ENCODE assay signal across 8 mouse cellular contexts in the genomic region with DNA sequence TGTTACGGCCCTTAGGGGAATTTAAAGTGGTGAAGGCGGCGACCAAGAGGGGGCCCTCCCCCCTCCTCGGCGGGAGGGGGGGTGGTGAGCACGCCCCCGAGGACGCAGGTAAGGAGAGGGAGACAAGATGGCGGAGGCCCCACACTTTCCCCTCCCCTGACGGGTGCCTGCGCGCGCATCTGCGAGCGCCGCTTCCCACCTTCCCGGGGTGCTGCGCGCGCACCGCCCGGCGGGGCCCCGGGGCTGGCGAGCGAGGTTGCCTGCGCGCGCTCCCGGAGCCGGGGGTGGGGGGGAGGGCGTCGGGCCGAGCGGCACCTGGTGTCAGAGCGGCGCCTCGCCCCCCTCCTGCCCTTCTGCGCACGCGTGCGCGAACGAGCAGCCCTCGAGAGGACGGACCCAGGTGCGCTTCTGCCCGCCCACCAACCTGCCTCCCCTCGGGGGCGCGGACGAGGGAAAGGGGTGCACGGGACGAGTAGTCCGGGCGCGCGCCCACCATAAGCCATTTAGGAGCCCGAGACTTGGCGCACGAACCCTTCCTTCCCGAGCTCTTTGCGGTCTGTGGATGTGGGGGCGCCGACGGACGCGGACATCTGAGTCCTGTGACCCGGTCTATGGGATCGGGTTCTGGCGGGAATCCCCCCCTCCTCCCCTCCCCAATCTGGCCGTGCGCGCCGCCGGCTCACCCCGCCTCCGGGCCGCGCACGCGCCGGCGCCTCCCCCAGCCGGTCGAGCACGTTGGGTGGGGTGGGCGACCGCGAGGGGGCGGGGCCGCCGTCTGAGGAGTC. TPM values are rescaled to one million over a fixed set of nuclear protein-coding genes. Genes with fewer than 3 reads are reported as not detected.
DNase-seq lines count a peak whose midpoint lies in the region; ATAC-seq and TF ChIP-seq lines count a peak whose summit lies in the region.

No protein-coding gene starts in this region.

- no peak; the same call in 1 of the 2 replicates for TF ChIP-seq POLR2A in thymus, adult 2 months (IDR thresholded peaks at IDR 0.05; ENCODE audit: control insufficient read depth, extremely low read depth, insufficient read depth, low read length, poor library complexity)

- ATAC-seq in frontal cortex, adult (ENCODE audit: low TSS enrichment) = peak; percentile 67
- peak; percentile 89 for ATAC-seq in lung, embryonic 16.5 days (ENCODE audit: low read depth)

- peak; percentile 95 for DNase-seq in Muller cell, postnatal 12 days (ENCODE audit: inconsistent ontology term)
- DNase-seq in cerebellum, adult 9-10 months = peak; percentile 92
- peak; percentile 89 for DNase-seq in hindbrain, embryonic 10.5 days (ENCODE audit: low spot score)
- peak; percentile 92 for DNase-seq in layer of hippocampus, adult 9-11 months
- peak; percentile 88 for DNase-seq in ovary, adult 18-20 months (ENCODE audit: low spot score)
- peak; percentile 95 for DNase-seq in thymus, adult 2 months

- peak overlapping the region; percentile 87 for H3K4me3 ChIP-seq in hindbrain, embryonic 10.5 days
- peak overlapping the region; percentile 91 for H3K4me3 ChIP-seq in lung, embryonic 16.5 days (ENCODE audit: low read length)
- H3K4me3 ChIP-seq in thymus, adult 2 months (ENCODE audit: control insufficient read depth, insufficient read depth, low read length) = peak overlapping the region; percentile 76

- H3K4me2 ChIP-seq in lung, embryonic 16.5 days (ENCODE audit: low read depth, low read length) = peak overlapping the region; percentile 69

- H3K9me3 ChIP-seq in hindbrain, embryonic 10.5 days = no peaks in the 10 kb centered on the region
- H3K9me3 ChIP-seq in lung, embryonic 16.5 days (ENCODE audit: control insufficient read depth, low read length) = no peaks in the 10 kb centered on the region

- peak overlapping the region; percentile 95 for H3K9ac ChIP-seq in lung, embryonic 16.5 days (ENCODE audit: low read length)

- peaks cover 43% of the 10 kb centered on the region for H3K36me3 ChIP-seq in hindbrain, embryonic 10.5 days
- H3K36me3 ChIP-seq in lung, embryonic 16.5 days (ENCODE audit: control insufficient read depth, insufficient read depth, low read length) = peaks cover 16% of the 10 kb centered on the region
- peaks cover 16% of the 10 kb centered on the region for H3K36me3 ChIP-seq in thymus, adult 2 months (ENCODE audit: control insufficient read depth, insufficient read depth, low read length)

- peak overlapping the region; percentile 99 for H3K27ac ChIP-seq in hindbrain, embryonic 10.5 days
- H3K27ac ChIP-seq in lung, embryonic 16.5 days (ENCODE audit: low read length) = peak overlapping the region; percentile 98
- H3K27ac ChIP-seq in thymus, adult 2 months (ENCODE audit: control insufficient read depth, insufficient read depth, low read length) = peak overlapping the region; percentile 78

- peak; percentile 17; the same call in 1 of the 2 replicates for TF ChIP-seq CTCF in thymus, adult 2 months (IDR thresholded peaks at IDR 0.05; ENCODE audit: borderline replicate concordance, control insufficient read depth, extremely low read depth, insufficient read depth, low read length, poor library complexity)

- H3K27me3 ChIP-seq in hindbrain, embryonic 10.5 days (ENCODE audit: insufficient read depth, poor library complexity, severe bottlenecking) = no peaks in the 10 kb centered on the region
- H3K27me3 ChIP-seq in lung, embryonic 16.5 days (ENCODE audit: control insufficient read depth, insufficient read depth, low read depth, low read length) = no peaks in the 10 kb centered on the region
- H3K27me3 ChIP-seq in thymus, adult 2 months (ENCODE audit: control insufficient read depth, insufficient read depth, low read length) = no peaks in the 10 kb centered on the region

- WGBS in hindbrain, embryonic 10.5 days = under 1% methylated on average over 89 of the region's 93 CpGs
- under 1% methylated on average over 43 of the region's 93 CpGs for WGBS in lung, embryonic 16.5 days
- under 1% methylated on average over 87 of the region's 93 CpGs for WGBS in thymus, adult 2 months

- peaks cover 26% of the 10 kb centered on the region for H3K4me1 ChIP-seq in hindbrain, embryonic 10.5 days (replicated peaks)
- H3K4me1 ChIP-seq in lung, embryonic 16.5 days (replicated peaks; ENCODE audit: control insufficient read depth, insufficient read depth, low read length) = peaks cover 13% of the 10 kb centered on the region
- no peaks in the 10 kb centered on the region for H3K4me1 ChIP-seq in thymus, adult 2 months (replicated peaks; ENCODE audit: control insufficient read depth, insufficient read depth, low read length)

RNA-seq across cellular contexts. Expression of a gene that starts 0.6 kb away (rescaled TPM):
- 54.9 and 71.4 TPM in 2 replicates for polyA plus RNA-seq in hindbrain, embryonic 10.5 days (2016; fragmentation: Nextera tagmentation; extraction: Ambion mirVana)
- 33.7 and 37.9 TPM in 2 replicates for polyA plus RNA-seq in lung, embryonic 16.5 days (2015; fragmentation: Nextera tagmentation; extraction: Ambion mirVana)
- 92.3 and 131 TPM in 2 replicates for polyA plus RNA-seq in thymus, adult 2 months (2012; rRNA removed)

RNA-seq across cellular contexts. Expression of a gene that starts 7.0 kb away (rescaled TPM):
- polyA plus RNA-seq in hindbrain, embryonic 10.5 days (2016; fragmentation: Nextera tagmentation; extraction: Ambion mirVana) = 16.5 and 18.1 TPM in 2 replicates
- polyA plus RNA-seq in lung, embryonic 16.5 days (2015; fragmentation: Nextera tagmentation; extraction: Ambion mirVana) = 14.6 and 15.2 TPM in 2 replicates
- polyA plus RNA-seq in thymus, adult 2 months (2012; rRNA removed) = 10.4 and 14.1 TPM in 2 replicates

RNA-seq across cellular contexts. Expression of a gene that starts 33.4 kb away (rescaled TPM):
- 9.0 and 12.0 TPM in 2 replicates for polyA plus RNA-seq in hindbrain, embryonic 10.5 days (2016; fragmentation: Nextera tagmentation; extraction: Ambion mirVana)
- 9.9 and 11.1 TPM in 2 replicates for polyA plus RNA-seq in lung, embryonic 16.5 days (2015; fragmentation: Nextera tagmentation; extraction: Ambion mirVana)
- polyA plus RNA-seq in thymus, adult 2 months (2012; rRNA removed) = 122 and 128 TPM in 2 replicates

RNA-seq across cellular contexts. Expression of a gene that starts 48.8 kb away (rescaled TPM):
- 7.9 and 13.7 TPM in 2 replicates for polyA plus RNA-seq in hindbrain, embryonic 10.5 days (2016; fragmentation: Nextera tagmentation; extraction: Ambion mirVana)
- 8.4 and 8.7 TPM in 2 replicates for polyA plus RNA-seq in lung, embryonic 16.5 days (2015; fragmentation: Nextera tagmentation; extraction: Ambion mirVana)
- polyA plus RNA-seq in thymus, adult 2 months (2012; rRNA removed) = 12.5 and 12.8 TPM in 2 replicates

RNA-seq across cellular contexts. Expression of a gene that starts 53.0 kb away (rescaled TPM):
- 53.1 and 65.9 TPM in 2 replicates for polyA plus RNA-seq in hindbrain, embryonic 10.5 days (2016; fragmentation: Nextera tagmentation; extraction: Ambion mirVana)
- 38.6 and 43.3 TPM in 2 replicates for polyA plus RNA-seq in lung, embryonic 16.5 days (2015; fragmentation: Nextera tagmentation; extraction: Ambion mirVana)
- polyA plus RNA-seq in thymus, adult 2 months (2012; rRNA removed) = 191 and 212 TPM in 2 replicates

Comparison
In these comparisons a context has a peak if more than half of its experiments do, and no peak if none do; other contexts are left out.
1. Peak in every context shown above with its lines: DNase-seq, ATAC-seq, H3K4me3 ChIP-seq and H3K27ac ChIP-seq.